Mouse (Mus musculus) R1 (cell line): Measurements from ENCODE around the gene Hsd17b12.

Source experiments
- DNase-seq: peaks from one replicate; pipeline ENCODE4 v3.0.0-alpha.2; 2018; ENCODE audit warnings: low read depth, low spot score

Gene Hsd17b12

DNA sequence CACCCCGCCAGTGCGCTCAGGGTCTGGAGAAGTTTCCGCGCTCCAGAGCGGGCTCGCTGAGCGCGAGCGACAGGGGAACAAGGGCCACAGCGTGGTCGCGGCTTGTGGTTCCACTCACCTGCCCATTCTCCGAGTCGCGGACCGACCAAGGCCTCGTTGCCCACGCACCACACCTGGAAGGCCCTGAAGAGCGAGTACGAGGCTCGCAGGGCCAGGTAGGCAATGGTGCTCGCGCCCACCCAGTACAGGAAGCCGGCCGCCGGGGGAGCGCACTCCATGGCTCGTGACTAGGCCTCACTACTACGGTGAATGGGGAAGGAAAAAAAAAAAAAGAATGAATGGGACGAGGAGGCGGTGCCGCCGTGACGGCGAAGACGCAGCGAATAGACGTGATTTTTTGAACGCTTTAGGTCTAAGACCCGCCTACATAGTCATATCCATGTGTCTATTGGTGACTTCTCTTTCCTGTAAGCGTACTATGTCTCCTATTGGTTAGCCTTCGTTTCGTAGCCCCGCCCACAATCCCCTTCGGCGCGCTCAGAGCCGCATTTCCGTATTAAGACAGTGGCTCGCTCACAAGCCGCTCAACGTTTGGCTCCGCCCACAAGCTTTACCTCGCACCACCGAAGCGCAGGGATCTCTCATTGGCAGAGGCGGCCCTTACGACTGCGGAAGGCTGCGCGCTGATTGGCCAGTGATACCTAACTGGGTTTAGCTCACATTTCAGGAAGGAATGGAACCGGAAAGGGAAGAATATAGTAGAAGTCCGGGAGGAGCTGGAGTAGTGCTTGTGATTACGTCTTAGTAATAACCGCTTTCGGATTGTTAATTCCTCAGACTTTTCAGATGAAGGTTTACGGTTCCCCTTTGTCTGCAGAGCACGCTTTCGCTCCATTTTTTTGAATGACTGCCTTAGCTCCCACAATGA is at the start of gene Hsd17b12:
TSS of gene Hsd17b12 (minus strand) at position 373 of the 928 bp plus-strand sequence.
- peak; percentile 100 for DNase-seq

DNA sequence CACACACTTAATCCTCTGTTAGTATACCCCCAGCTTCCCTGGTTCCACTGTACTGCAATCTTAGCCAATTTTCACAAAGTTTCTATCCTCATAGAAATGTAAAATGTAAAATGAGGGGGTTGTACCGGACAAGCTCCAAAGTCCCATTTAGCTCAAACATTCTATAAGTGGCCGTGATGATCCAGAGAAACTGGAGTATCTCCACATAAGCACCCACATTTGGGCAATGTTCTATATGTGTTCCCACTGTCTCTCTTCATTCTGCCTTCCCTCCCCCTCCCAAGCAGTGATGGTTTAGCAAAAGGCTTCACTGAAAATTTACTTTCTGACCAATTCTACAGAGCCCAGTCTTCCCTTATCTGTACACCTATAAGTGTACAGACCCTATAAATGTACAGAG is 27.1 kb upstream of the Hsd17b12 start:
- no peak for DNase-seq

DNA sequence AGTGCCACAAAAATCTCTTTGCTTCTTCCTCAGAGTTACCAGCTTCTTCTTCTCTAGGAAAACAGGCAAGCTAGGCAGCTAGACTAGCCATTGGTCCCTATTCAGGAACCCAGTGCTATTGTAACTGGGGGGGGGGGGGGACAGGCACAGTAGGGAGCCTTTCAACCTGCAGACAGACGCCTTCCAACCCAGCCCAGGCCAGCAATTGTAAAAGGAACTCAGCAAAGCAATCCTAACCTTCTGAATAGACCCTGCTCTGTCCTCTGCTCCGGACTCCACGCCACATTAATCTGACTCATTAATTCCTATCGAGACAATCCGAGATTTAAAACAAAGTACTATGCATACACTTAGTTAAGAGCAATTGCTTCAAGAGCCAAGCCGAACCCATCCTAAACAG is 26.4 kb upstream of the Hsd17b12 start:
- DNase-seq, result no peak

DNA sequence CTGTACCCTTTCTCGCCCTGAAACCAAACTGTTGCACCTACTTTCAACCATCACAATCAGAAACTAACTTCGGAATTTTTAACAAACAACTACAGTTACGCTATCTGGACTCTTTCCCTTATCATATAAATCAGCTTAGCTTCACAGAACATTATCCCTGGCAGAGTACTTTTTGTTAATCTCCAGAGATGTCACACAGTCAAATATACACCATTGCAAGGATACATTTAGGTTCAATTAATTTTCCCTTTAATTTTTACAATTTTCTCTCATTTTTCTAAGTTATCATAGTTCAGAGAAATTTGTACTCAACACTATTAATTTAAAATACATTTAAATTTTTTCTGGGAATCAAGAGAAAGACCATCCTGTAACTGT is 21.3 kb upstream of the Hsd17b12 start:
- DNase-seq, result no peak

DNA sequence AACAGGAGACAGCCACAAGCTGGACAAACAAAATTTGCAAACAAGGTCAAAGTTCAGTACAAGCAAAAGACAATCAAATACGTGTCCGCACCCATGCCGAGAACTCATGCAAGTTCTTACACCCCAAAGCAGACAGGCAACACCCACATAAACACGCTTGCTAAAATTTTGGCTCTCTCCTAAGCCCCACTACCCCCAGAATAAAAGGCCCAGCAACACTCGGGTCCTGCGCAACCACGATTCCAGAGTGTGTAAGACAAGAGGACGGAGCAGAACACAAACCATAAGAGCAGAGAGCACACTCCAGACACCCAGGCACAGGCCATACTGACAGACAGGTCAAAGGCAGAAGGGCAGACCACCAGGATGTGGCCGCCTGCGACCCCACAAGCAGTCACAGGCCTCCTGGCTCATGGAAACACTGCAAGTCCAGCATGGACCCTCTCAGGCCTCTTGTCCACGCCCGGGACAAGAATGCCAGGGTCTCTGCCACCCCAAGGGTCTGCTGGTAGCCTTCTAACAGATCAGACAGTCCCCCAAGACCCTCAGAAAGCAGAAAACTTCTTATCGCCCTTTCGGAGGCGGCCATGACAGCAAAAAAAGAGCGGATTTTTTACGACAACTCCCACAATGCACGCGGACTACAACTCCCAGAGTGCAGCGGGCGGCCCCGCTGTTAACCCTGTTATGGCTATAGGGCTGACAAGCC is 20.7 kb upstream of the Hsd17b12 start:
- DNase-seq, result peak; percentile 87

DNA sequence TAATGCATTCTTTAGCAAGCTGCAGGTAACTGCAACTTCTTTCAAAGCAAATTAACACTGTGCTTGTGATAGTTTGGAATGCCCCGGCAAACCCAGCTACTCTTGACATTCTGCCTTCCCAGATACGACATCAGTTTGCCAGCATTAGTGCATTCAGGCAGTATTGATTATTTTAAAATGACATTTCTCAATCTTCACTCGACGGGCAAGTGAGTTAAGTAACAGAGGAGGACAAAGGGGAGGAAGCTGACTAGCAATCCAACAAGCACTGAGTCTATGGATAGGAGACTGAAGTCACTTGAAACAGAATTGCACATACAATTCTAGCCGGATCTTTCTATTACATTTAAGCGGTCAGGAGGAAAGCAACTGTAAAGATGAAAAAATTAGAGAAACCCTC is 19.5 kb upstream of the Hsd17b12 start:
- DNase-seq, result no peak

DNA sequence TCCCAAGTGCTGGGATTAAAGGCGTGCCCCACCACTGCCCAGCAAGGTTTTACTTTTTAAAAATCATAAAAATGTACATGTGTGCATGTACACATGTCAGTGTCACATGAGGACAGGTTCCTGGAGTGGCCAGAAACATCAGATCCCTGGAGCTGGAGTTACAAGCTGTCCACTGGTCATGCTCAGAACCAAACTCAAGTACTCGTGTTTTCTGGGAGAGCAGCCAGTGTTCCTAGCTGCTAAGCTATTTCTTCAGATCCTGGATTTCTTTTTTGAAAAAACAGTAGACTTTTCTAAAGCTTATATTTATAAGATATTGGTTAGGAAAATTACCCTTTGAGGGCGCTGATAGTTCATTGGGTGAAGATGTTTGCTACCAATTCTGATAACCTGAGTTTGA is 18.6 kb upstream of the Hsd17b12 start:
- DNase-seq, result no peak

DNA sequence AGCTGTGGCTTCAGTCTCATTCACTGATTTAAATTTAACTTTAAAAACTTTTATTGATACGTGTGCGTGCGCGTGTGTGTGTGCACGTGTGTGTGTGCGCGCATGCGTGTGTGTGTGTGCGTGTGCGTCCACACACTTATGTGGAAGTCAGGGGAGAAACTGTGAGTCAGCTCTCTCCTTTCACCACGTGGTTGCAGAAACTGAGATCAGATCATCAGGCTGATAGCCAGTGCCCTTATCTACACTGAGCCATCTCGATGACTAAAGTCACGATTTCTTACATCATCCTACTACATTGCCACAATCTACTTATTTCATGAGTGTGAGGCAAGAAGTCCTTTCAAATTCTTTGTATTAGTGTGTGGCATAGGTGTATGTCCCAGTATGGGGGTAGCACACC is 15.8 kb upstream of the Hsd17b12 start:
- DNase-seq, result no peak

DNA sequence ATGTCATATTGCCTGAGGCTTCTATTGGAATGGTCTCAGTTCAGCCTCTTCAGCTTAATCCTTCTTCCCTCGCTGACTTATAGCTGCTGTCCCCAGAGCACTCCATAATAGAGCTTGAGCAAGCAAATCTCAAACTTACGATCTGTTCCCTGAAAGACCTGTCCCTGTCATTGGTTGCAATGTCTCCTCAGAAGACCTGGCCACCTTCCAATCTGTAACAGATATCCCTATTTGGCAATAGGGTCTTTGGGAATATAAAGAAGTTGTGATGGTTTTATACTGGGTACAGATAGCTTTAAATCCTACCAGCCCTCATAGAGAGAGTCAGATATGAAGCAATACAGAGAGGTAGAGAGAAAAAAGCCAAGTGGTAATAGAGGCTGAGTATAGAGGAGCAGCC is 5.4 kb upstream of the Hsd17b12 start:
- DNase-seq, result no peak

DNA sequence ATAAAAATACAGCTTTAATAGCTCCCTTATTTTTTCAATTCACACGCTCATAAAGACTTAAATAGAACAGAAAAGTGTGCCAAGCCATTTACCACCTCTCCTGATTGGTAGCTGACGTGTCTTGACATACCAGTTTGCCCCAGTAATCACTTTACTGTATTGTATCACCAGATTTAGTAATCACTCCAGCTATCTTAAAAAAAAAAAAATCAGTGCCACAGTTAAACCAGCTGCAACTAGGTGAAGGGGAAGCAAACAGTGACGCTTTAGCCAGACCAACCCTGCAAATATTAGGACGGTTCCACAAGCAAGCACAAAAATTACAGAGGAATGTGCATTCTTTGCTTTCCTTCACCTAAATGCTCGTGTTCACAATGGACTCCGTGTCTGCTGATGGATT is 4.4 kb upstream of the Hsd17b12 start:
- no peak for DNase-seq

DNA sequence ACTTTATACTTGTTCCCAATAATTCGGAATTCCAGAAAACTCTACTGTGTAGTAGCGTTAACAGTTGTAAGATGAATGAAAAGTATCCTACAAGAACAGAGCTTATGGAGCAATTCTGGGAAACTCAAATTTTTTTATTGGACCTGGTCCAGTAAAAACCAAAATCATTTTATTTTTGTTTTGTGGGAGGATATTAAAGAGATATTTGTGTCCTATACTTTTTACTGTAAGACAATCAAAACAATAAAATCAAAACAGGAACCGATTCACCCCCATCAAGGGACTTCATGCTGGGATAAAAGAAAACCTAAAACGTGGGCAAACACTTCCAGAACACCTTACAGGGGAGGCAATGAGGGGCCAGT is 738 bp upstream of the Hsd17b12 start:
- no peak for DNase-seq

DNA sequence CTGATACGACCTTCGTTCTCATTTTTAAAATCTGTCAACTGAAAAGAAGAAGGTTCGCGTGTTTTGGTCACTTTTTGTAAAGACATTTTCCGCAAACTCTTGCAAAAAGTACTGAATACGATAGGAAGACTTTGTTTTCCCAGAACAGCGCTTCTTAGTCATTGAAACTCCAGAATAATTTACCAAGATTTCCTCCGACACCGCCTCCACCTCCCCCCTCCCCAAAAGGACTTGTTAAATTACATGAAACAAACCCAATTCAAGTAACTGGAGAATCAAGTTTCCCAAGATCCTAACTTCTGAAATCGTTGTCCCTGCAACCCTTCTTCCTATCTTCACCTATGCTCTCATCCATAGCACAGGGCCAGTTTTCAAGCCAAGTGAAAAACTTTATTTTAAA is 713 bp downstream of the Hsd17b12 start:
- no peak for DNase-seq

DNA sequence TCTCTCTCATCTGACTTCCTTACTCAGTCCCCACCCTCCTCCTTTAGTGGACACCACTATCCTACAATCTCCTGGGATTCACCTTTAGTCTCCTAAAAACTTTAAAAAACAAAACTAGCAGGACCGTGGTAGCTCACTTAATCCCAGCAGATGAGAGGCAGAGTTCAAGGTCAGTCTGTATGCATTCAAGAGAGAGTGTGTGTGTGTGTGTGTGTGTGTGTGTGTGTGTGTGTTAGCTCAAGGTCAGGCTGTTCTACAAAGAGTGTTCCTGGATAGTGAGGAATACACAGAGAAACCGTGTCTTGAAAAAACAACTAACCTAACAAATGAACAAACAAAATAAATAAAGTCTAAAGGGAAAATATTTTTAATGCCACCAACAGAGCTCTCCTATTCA is 12.6 kb downstream of the Hsd17b12 start:
- DNase-seq, result no peak

DNA sequence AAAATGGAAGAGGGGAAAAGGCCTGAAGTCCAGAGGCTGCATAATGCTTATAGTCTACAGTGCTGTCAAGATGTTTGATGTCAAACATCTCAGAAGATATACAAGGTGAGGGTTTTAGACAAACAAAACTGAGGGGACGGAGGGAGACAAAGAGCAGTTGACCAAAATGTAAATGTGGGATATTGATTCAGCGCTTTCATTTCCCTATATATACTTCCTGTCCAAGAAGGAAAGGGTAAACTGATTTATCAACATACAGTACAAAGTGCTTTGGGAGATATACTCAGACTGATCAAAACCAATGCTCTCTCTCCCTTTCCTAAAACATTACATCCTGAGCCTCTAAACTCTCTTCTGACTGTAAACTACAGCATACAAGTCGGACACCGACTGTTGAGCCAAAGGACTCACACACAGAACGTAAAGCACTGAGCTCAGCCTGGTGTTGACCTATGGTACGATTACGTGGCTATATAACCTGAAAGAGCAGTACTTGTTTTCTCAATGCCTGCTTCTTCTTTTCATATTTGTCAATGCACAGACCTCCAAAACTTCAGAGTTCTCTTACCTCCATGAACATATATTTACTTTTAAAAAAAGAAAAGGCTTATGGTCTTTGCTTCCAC is 13.1 kb downstream of the Hsd17b12 start:
- no peak for DNase-seq

DNA sequence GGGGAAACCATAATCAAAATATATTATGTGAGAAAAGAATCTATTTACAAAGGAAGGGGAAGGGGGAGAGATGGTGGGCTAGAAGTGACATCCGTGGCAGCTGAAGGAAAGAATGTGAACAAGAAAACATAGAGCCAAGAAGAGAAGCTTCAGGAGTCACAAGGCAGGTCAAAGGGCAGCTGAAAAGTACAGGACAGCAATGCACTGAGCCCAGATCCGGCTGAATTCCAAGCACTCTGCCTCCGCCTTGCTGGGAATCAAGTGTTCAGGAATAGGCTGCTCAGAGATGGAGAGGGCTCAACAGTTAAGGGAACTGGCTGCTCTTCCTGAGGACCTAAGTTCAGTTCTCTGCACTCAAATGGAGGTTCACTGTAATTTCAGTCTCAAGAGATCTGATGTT is 16.5 kb downstream of the Hsd17b12 start:
- no peak for DNase-seq

DNA sequence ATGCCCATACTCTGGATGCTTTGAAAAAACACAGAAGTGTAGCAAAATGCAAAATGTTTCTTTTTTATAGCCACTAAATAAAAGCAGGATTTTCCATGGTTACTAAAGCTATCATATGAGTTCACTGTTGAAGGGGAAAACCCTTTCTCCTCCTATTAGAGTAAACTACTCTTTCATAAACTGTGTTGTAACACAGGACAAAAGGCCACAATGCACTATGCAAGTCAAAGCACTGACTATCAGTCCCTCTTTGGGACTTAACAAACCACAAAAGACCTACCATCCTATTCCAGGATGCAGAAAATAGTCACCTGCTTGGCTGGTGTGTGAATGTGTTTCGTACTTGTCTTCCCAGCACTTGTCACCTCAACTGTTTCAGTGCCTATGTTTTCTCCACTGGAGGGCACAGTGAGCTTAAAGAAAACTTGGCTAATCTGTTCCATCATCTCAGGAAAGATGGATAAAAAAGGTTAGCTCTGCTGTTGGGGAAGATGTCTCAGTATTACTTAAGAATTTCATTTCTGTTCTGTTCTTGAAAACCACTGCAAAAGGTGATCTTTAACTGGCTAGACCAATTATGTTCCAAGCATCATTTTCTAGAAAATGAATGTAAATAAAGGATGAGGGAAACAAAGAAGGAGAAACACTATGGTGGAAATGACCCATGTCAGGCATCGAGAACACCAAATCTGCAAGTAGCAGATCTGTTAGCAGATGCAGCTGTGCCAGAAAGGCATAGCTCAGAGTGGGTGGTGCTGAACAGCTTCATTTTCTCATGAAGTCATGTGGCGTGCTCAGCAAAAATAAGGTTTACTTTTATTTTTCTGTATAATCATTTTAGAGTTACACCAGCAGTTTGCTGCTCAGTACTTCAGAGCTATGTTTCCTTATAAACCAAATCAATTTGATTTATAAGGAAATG is 19.0 kb downstream of the Hsd17b12 start:
- no peak for DNase-seq

DNA sequence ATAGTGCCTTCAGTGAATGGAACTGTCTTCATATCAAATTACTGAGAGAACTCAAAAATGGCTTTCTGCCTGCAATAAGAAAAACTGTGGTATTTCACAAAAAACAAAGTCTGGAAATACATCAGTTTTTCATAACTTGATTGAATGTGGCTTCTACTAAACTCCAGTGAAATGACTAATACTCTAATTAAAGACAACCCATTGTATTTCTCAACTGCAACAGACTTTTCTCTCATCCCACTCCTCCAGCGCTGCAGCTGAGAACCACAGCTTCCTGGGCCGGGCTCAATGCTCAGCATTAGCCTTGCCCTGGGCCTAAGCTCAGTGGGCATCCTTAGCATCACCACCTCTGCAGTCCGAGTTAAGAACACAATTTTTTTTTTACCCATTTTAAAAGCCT is 20.9 kb downstream of the Hsd17b12 start:
- no peak for DNase-seq

DNA sequence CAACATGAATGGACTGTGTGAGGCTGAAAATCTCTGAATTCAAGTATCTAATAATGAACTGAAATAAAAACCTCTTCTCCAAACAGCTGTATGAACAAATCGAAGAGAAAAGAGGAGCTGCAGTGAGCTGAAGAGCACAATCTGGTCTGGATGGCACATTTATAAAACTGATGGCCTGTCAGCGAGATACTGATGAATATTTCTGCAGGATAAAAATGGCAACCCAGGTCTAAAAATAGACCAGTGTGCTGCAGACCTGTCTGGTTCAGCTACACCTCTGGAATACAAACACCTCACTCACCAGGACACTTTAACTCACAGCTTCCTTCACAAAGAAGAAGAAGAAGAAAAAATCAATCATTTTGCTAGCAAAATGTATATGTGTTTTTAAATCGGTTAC is 29.3 kb downstream of the Hsd17b12 start:
- no peak for DNase-seq

DNA sequence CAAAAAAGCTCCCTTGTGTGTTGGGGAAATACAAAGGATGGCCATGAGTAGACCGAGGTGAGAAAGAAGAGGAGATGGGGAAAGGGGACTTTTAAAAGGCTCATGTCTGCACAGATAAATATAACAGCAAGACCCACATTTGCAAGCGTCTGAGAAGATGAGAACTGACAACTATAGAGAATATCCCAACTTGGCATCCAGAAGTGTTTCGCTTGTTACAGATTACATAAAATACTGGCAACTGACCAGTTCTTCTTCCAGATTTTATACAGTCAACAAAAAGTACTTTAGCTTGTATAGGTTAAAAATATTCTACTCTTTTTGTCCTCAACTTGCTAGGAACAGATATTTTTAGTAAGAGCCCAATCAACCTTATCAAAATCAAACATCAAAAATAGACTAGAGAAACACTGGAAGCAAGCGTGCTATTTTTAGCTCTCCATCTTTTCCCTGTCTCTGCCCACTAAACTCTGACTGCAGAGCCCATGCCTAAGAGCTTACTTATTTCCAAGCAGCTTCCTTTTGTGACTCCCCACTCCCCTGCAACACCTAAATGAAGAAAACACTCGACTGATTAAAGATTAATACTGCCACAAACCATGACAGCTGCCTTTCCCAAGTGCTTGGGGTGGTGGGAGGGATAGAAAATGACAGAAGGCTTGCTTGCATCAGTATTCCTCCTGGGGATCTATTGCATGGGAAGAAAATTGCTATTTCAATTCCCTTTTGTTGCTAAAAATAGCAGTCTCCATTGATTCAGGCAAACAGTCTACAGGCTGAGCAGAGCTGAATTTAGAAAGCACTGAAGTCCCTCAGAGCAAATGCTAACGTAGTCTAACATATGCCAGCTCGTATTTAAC is 35.4 kb downstream of the Hsd17b12 start:
- no peak for DNase-seq

DNA sequence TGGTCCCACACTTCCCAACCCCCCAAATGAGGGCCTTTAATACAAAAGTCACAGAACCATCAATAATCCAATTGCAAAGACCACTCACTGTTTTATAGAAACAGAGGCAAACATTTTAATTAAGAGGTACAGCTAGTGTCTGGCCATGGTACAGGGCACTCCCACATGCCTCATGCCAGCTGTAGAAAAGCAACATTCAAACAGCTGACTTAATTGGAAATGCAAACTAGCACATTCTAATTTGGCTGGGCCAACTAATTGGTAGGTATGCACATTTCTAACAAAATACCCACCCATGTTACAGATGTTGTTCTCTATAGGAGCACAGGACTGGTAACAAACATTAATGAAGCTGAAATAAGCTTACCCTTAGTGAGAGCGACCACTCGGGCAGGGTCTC is 54.0 kb downstream of the Hsd17b12 start:
- DNase-seq, result no peak

DNA sequence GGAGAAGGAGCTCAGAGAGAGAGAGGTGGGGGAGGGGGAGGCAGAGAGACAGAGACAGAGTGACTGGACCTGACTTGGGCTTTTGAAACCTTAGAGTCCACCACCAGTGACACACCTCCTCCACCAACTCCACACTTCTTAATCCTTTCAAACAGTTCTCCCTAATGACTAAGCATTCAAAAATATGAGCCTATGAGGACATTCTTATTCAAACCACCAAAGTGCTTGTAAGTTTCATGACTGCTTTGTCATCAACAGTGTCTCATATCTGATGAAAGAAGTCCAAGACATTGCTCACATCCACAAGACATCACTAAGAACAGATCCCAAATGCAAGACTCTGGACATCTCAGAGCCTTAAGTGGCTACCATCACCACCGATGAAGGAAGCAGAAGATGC is 67.9 kb downstream of the Hsd17b12 start:
- DNase-seq, result no peak
